Mouse (Mus musculus): ENCODE measurements around the gene Creb3.

DNA sequence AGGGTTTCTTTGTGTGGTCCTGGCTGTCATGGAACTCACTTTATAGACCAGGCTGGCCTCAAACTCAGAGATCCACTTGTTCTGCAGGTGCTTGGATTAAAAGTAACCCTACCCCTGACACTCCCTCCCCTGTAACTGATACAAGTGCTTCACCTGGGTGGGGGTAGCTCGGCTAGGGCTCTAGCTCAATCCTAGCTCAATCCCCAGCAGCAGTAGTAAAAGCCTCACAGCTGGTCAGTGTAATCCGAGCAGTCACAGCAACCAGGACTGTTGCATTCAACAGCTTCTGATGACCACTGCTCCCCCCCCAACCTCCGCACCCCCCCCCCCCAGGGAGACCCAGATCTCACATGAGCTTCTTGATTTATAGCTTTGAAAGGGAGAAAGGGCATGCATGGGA is 20.1 kb upstream of the Creb3 start:
- TF ChIP-seq EP300 (IDR thresholded peaks at IDR 0.05; ENCODE audit: low read depth) (no peak), CTCF (IDR thresholded peaks at IDR 0.05; ENCODE audit: low read depth) (no peak)

Measured in liver, embryonic 14.5 days (tissue).